Mouse (Mus musculus) CH12F3 (cell line): ENCODE data around the gene Rimbp2.

Source experiments
- in situ Hi-C: fragments of 300-500 bp; cut with MboI; formaldehyde crosslinking; loops from 2 replicates; pipeline ENCODE4 v1.14.3; 2020; ENCODE audit warnings: low sequenced_read_pairs

The Rimbp2 gene

GRCm38 (mm10) chr5:128847806-128848205, 105.5 kb downstream of the Rimbp2 start:
- in situ Hi-C loops = no loop called here

- in situ Hi-C loops = no loop called here
Measured at GRCm38 (mm10) chr5:128846433-128847040, 106.7 kb downstream of the Rimbp2 start.

- in situ Hi-C loops = no loop called here
Measured at GRCm38 (mm10) chr5:128845033-128845432, 108.3 kb downstream of the Rimbp2 start.

DNA sequence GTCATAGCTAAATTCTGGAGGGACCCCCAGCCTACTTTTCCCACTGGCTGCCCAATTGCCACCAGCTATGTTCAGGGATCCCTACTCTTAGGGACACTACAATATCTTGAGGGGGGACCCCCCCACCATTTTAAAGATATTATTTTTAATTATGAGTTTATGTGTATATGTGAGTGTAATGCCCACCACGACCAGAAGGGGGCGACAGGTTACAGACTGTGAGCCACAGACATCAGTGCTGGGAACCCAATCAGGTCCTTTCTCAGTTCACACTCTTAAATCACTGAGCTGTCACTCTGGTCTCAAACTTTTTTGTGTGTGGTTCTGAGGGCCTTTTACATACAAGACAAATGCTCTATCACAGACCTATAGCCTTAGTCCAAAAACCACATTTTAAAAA, 109.3 kb downstream of the Rimbp2 start:
- in situ Hi-C loops = no loop called here

DNA sequence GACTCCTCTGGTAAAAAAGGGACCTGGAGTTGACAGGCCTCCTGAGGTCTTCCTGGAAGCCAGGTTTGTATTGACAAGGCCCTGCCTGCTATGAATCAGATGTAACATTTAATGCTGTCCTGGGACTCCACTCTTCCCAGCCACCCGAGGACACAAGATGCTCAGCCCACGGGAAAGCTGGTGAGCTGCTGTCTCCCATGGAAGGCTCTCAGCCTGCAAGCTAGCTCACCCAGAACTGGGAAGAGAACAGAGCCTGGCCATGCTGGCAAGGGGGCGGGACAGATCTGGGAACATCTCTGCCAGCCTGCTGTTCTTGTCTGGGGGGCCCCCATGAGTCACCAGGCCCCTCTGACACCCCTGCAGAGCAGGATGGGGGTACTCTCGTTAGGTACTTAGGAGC, 111.7 kb downstream of the Rimbp2 start:
- in situ Hi-C loops = no loop called here

DNA sequence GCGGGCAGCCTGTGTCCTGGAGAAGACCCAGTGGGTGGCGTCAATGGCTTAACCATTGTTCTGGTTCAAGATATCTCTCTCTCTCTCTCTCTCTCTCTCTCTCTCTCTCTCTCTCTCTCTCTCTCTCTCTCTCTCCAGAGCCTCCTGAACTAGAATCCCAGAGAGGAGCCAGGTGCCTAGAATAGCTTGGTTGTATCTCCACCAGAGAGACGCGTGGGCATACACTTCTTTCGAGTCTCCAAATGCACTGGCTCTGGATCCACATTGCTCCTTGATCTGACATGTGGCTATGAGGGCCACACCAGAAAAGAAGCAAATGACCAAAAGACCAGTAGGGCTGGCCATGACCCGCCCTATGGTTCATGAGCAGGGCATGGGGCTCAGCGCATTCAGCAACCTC, 116.2 kb downstream of the Rimbp2 start:
- in situ Hi-C loops = no loop called here

- in situ Hi-C loops = no loop called here
Measured at GRCm38 (mm10) chr5:128834126-128834525, 119.2 kb downstream of the Rimbp2 start.

DNA sequence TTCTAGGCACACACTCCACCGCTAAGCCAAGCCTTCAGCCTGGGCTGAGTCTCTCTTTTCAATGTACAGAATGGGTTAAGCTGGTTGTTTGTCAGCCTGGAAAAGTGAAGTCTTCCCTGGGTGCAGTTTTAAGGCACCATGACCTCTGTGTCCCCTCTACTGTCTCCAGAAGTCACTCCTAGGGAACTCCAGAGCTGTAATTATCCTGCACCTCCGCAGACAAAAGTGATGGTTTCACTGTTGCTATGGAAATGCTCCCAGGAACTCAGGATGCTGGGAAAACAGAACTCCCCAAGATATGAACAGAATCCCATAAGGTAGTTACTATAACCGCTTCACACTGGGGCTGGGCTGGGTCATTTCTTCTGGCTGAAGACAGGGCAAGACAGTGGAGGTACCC, 130.4 kb downstream of the Rimbp2 start:
- in situ Hi-C loops = no loop called here

DNA sequence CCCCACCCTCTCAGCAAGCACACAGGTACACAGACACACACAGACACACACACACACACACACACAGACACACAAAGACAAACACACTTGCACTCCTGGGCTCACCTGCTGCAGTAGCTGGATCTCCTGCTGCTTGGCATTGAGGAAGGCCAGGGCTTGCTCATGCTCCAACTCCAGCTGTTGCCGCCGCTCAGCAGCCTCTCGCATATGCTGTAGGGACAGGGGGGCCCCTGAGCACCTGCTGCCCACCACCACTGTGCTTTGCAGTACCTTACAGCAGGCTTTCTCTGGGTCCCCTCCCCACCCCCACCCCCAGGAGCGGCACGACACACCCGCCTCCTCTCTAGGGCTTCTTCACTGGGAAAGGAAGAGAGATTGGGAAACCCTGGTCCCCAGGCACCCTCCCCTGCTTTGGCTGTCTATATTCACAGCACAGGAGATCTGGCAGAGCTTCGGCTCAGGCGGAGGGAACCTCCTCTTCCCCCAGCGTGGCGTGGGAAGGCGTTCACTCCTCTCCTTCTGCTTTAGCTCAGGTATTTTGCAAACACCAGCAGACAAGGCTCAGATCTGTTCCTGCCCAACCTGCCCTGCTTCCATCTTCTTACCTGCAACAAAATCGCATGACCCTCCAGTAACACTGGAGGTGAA, 133.5 kb downstream of the Rimbp2 start:
- in situ Hi-C loops = no loop called here

DNA sequence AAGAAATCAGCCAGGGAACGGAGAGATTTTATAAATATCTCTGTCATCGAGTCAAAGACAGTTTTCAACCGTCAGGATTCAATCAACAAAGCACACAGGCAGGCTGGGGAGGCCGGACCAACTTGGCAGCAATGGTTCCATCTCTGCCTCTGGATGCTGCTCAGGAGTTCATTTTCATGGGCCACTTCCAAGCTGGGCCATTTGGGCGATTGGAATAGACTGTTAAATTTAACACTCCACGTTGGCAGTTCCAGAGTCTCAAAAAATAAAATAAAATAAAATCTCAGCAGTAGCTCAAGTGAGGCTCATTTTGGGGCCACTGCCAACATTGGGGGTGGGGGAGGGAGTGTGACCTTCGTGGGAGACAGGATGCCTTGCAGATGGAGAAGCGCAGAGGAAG, 137.7 kb downstream of the Rimbp2 start:
- in situ Hi-C loops = no loop called here

DNA sequence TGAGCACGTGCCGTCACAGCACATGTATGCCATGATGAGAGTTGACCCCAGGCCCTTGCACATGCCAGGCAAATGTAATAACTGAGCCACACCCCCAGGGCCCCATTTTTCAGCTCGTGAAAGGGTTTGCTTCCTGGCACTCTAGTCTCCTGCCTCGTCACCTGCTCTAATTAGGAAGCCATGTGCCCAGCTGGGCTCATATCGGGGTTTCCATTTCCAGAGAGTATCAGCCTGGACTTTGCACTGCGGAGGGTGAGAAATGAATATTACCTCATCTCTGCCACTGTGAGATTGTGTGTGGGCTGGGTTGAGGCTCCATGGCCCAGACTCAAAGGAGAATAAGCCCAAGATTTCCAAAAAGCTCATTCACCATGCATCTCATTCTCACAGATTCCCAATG, 138.2 kb downstream of the Rimbp2 start:
- in situ Hi-C loops = no loop called here

DNA sequence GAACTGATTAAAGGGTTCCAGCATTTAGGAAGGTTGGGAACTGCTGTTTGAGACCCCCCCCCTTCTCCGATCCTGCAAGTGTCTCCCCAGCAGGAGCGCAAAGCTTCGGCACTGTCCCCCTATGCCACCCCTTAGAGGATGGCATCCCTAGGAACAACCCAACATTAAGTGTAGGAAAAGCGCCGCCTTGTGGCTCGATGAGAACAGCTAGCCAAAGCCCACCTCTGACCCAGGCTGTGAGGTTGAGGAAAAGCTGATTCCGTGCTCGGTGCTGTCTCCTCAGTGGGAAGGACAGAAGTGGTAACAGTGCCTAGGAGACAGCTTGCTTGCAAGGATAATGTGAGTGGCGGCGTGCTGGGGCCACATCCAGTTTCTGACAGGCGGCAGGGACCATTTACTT, 140.2 kb downstream of the Rimbp2 start:
- in situ Hi-C loops = no loop called here

GRCm38 (mm10) chr5:128811431-128811830, 141.9 kb downstream of the Rimbp2 start:
- in situ Hi-C loops = no loop called here

DNA sequence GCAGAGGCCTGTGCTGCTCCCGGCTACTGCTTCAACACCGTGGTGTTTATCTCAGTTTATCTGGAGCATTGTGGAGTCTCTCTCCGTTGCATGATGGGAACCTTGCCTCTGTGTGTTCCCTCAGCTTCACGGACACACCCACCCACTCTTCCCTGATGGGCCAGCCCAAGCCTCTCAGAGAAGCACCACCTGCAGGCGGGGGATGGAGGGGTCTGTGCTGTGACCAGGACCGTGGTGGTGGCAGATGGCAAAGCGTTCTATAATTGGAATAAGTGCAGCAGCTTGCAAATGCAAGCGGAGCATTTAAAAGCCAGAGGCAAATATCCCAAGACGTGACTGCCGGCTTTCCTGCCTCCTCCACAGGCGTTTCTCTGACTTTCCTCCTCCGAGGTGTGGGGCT, 143.3 kb downstream of the Rimbp2 start:
- in situ Hi-C loops = no loop called here

- in situ Hi-C loops = no loop called here
Measured at GRCm38 (mm10) chr5:128809406-128809805, 143.9 kb downstream of the Rimbp2 start.

DNA sequence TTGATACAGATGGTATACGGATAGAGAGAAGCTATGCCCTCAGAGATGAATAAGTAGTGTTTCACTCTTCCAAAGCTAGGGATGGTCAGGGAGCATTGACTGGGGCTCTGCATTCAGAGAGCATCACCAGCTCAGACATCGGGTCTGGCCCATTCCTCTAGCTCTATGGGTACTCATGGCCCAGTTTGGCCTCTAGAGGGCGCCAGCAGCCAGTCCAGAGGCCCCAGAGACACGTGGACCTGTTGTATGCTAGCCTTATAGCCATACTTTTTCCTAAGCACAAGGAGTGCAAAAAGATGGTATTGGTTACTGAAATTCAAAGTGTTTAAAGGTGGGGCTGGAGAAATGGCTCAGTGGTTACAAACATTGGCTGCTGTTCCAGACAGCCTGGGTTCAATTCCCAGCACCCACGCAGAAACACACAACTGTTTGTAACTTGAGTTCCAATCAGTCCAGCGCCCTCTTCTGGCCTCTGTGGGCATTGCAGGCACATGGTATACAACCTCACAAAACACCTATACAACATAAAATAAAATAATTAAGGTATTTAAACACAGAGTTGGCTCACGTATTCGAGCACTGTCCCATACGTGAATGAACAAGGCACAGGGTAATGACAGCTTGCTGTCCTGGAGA, 144.6 kb downstream of the Rimbp2 start:
- in situ Hi-C loops = no loop called here

DNA sequence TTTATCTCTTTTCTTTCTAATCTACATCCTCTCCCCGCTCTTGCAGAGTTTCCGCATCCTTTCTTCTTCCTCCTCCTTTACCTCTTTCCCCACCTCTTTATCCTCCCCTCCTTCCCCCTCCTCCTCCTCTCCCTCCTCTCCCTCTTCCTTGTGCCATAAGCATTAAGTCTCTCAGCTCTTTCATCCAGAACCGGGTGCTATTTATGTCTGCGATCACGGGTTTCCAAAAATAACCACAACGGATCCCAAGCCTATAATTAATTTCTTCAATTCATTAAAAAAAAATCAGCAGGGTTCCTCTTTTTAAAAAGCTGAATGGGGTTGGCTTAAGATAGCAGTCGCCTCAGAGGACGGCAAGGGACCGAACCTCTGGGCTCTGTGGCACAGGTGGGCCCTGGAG, 145.9 kb downstream of the Rimbp2 start:
- in situ Hi-C loops = no loop called here

- in situ Hi-C loops = no loop called here
Measured at GRCm38 (mm10) chr5:128806296-128806998, 146.8 kb downstream of the Rimbp2 start.

GRCm38 (mm10) chr5:128805092-128805491, 148.2 kb downstream of the Rimbp2 start:
- in situ Hi-C loops = no loop called here

- in situ Hi-C loops = no loop called here
Measured at GRCm38 (mm10) chr5:128800592-128800991, 152.7 kb downstream of the Rimbp2 start.

- in situ Hi-C loops = no loop called here
Measured at GRCm38 (mm10) chr5:128781621-128782020, 171.7 kb downstream of the Rimbp2 start.

GRCm38 (mm10) chr5:128776386-128776785, 176.9 kb downstream of the Rimbp2 start:
- in situ Hi-C loops = no loop called here
